Mouse (Mus musculus) midbrain, embryonic 10.5 days (tissue): ENCODE measurements around the gene Cnnm2. TPM values are rescaled to one million over a fixed set of nuclear protein-coding genes. Genes with fewer than 3 reads are reported as not detected.

Experiments
- DNase-seq: peaks from one replicate; pipeline ENCODE4 v3.0.0-alpha.2; 2017; ENCODE audit warnings: low spot score
- H3K27ac ChIP-seq: fragments of 300-500 bp; sonication (generic); replicated peaks from 2 replicates; pipeline ENCODE4 v1.5.1; 2016; ENCODE audit warnings: mild to moderate bottlenecking
- H3K27me3 ChIP-seq: fragments of 300-500 bp; sonication (generic); 2 replicates; pipeline ENCODE4 v1.6.1; 2016; ENCODE audit warnings: low read depth, mild to moderate bottlenecking; ENCODE audit not compliant: poor library complexity, severe bottlenecking
- H3K36me3 ChIP-seq: fragments of 300-500 bp; sonication (generic); 2 replicates; pipeline ENCODE4 v1.6.1; 2016; ENCODE audit warnings: mild to moderate bottlenecking, moderate library complexity
- H3K4me1 ChIP-seq: fragments of 300-500 bp; sonication (generic); 2 replicates; pipeline ENCODE4 v1.6.1; 2016
- H3K4me3 ChIP-seq: fragments of 300-500 bp; sonication (generic); 2 replicates; pipeline ENCODE4 v1.5.1; 2016; ENCODE audit warnings: mild to moderate bottlenecking, moderate library complexity
- H3K9me3 ChIP-seq: fragments of 300-500 bp; sonication (generic); replicated peaks from 2 replicates; pipeline ENCODE4 v1.6.1; 2016; ENCODE audit warnings: mild to moderate bottlenecking
- WGBS: fragments of 180-500 bp; shearing (Covaris S2); methylation state at CpG from one replicate; pipeline ENCODE4 v1.1.7; 2016; 5-methylcytosine and 5-hydroxymethylcytosine counted together
- polyA plus RNA-seq: library from polyadenylated mRNA; unstranded; fragments of >200 nt; fragmentation: Nextera tagmentation; extraction: Ambion mirVana; gene quantifications from 2 replicates; pipeline ENCODE4 v1.2.1, GENCODE M21; 2016

Cnnm2 gene
- polyA plus RNA-seq, 1 experiment from 2014 or later: 2.7 TPM

DNA sequence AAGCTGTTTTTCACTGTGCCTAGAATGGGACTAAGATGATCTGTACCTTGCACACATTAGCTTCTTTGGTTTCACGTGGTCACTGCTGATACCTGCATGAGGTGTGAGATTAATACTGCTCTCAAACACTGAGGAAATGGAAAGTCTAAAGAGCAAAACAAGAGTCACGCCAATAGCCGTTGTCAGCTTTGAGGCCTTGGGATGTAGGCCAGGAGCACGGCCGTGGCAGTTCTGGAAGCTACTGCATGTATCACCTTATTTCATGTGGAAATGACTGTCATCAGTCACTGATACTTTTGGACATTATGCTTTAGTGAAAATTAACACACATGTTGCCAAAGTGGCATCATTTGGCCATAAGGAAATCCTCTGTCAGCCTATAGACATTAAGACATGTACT lies 46.9 kb downstream of the Cnnm2 start:
- DNase-seq: no peak
- Histone ChIP-seq H3K4me1 (peaks cover 14% of the 10 kb centered on the region), H3K4me3 (no peak overlapping the region), H3K27ac (no peak overlapping the region), H3K9me3 (no peaks in the 10 kb centered on the region), H3K36me3 (no peaks in the 10 kb centered on the region), H3K27me3 (no peaks in the 10 kb centered on the region)
- WGBS: 93% methylated on average over 5 of the region's 5 CpGs

DNA sequence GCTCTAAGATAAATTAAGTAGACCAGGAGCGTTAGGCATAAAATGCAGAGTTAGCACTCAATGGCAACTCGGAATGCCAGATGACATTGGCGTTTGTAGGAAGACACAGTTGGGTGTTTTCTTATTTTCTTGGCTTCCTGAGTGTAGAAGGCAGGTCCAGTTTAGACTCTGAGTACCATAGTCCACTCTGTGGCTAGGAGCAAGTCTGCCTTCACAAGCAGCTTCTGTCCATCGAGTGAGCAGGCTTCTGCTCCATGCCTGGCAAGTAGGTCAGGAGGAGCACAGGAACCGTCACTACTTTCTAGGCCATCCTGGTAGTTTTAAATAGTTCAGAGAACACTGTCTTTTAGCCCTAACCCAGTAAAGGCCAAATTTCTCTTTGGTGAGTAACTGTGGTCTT lies 47.6 kb downstream of the Cnnm2 start:
- Histone ChIP-seq H3K27me3 (no peaks in the 10 kb centered on the region), H3K4me1 (peaks cover 11% of the 10 kb centered on the region), H3K27ac (no peak overlapping the region), H3K9me3 (no peaks in the 10 kb centered on the region), H3K36me3 (no peaks in the 10 kb centered on the region), H3K4me3 (no peak overlapping the region)
- 92% methylated on average over 5 of the region's 5 CpGs for WGBS
- DNase-seq: no peak

DNA sequence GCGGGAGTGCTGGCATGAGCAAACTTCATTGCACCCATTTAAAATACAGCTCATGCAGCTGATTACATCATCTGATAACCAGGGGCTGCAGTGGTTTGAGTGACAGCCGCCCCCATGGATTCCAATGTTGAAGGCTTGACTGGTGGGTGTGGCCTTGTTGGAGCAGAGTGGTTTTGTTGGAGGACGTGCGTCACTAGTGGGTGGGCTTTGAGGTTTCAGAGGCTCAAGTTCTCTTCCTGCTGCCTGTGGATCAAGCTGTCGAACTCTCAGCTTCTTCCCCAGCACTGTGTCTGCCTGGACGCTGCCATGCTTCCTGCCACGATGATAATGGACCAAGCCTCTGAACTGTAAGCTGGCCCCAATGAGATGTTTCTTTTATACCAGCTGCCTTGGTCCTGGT lies 57.9 kb downstream of the Cnnm2 start:
- no peaks in the 10 kb centered on the region for H3K9me3 ChIP-seq
- no peak for DNase-seq
- no peaks in the 10 kb centered on the region for H3K36me3 ChIP-seq
- no peak overlapping the region for H3K27ac ChIP-seq
- WGBS: 81% methylated on average over 7 of the region's 7 CpGs
- H3K4me3 ChIP-seq: no peak overlapping the region
- no peaks in the 10 kb centered on the region for H3K27me3 ChIP-seq
- peaks cover 19% of the 10 kb centered on the region; the same call in 1 of the 2 replicates for H3K4me1 ChIP-seq

DNA sequence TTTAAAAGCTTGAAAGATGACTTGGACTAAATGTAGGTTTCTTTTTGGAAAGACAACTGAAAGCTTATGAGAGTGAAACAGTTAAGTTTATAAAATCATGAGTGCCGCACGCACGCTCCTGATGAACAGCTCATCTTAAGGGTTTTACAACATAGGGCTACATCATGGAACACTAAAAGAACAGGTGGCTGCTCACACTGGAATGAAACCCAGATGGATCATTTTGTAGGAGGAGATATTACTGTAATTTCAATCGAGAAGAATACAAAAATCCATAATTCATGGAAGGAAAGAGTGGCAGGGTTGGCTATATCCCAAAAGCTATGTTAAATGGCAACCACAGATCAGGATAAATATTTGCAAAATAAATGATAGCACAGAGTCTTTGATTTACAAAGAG lies 61.1 kb downstream of the Cnnm2 start:
- H3K4me3 ChIP-seq: no peak overlapping the region
- no peak overlapping the region for H3K27ac ChIP-seq
- WGBS: 94% methylated on average over 4 of the region's 4 CpGs
- no peak for DNase-seq
- no peaks in the 10 kb centered on the region for H3K36me3 ChIP-seq
- H3K27me3 ChIP-seq: no peaks in the 10 kb centered on the region
- H3K9me3 ChIP-seq: no peaks in the 10 kb centered on the region
- H3K4me1 ChIP-seq: peaks cover 16% of the 10 kb centered on the region; the same call in 1 of the 2 replicates

DNA sequence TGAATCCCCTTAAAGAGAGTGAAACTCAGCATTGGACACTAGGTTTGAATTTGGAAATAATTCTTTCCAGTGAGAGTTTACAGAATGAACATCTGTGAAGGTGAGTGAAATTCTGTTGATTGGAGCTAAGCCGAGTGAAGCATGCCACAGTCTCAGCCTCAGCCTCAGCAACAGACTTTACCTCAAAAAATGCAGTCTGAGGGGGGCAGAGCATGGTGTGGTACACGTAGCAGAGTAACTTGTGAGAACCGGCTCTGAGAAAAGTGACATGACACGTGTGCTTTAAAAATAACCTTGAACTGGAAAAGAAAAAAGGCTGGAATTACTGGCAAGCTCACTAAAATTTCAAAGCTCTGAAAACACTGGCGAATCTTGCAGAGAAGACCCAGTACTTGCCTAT lies 62.4 kb downstream of the Cnnm2 start:
- no peak overlapping the region for H3K27ac ChIP-seq
- no peaks in the 10 kb centered on the region for H3K9me3 ChIP-seq
- H3K4me3 ChIP-seq: no peak overlapping the region
- DNase-seq: no peak
- no peaks in the 10 kb centered on the region for H3K36me3 ChIP-seq
- H3K4me1 ChIP-seq: peaks cover 5% of the 10 kb centered on the region; the same call in 1 of the 2 replicates
- WGBS: 87% methylated on average over 5 of the region's 5 CpGs
- no peaks in the 10 kb centered on the region for H3K27me3 ChIP-seq

DNA sequence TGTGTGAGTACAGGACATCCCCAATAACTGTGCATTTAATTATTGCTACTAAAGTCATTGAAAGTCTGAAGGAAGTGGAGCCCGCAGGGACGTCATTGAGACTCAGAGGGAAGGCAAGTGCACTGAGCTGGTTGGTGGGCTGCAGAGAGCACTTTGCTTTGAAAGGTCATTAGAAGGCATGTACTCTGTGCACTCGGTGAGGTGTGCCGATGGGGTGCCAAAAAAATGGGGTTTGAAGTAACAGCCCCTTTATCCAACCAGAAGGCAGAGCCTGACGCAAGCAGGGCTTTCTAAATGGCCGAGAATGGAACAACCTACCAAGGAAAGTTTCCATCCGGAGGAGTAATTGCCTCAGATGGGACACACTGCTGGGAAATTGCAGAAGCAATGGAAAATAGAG lies 63.5 kb downstream of the Cnnm2 start:
- no peak for DNase-seq
- H3K36me3 ChIP-seq: no peaks in the 10 kb centered on the region
- H3K27me3 ChIP-seq: no peaks in the 10 kb centered on the region
- H3K4me1 ChIP-seq: no peaks in the 10 kb centered on the region; the same call in 1 of the 2 replicates
- WGBS: 85% methylated on average over 7 of the region's 7 CpGs
- H3K27ac ChIP-seq: no peak overlapping the region
- no peak overlapping the region for H3K4me3 ChIP-seq
- H3K9me3 ChIP-seq: no peaks in the 10 kb centered on the region

DNA sequence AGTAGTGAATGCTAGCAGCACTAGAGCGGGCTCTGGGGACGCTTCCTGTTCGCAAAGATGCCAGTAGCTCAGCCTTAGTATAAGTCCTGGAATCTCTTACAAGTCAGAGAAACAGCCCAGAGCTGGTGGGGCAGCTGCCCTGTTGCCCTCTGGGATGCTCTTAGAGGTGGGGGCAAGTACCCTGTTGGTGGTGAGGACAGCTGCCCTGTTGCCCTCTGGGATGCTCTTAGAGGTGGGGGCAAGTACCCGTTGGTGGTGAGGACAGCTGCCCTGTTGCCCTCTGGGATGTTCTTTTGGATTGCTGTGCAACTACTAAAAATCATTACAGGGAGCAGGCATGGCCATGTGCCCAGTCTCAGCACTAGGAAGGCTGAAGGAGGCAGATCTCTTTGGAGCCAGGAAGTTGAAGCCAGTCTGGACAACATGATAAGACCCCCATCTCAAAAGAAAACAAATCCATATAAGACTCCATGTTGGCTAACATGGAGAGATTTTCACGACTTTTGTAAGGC lies 66.3 kb downstream of the Cnnm2 start:
- no peaks in the 10 kb centered on the region for H3K36me3 ChIP-seq
- 92% methylated on average over 5 of the region's 5 CpGs for WGBS
- H3K4me1 ChIP-seq: no peaks in the 10 kb centered on the region; the same call in 1 of the 2 replicates
- H3K27ac ChIP-seq: no peak overlapping the region
- no peak overlapping the region for H3K4me3 ChIP-seq
- H3K27me3 ChIP-seq: no peaks in the 10 kb centered on the region
- DNase-seq: no peak
- no peaks in the 10 kb centered on the region for H3K9me3 ChIP-seq

DNA sequence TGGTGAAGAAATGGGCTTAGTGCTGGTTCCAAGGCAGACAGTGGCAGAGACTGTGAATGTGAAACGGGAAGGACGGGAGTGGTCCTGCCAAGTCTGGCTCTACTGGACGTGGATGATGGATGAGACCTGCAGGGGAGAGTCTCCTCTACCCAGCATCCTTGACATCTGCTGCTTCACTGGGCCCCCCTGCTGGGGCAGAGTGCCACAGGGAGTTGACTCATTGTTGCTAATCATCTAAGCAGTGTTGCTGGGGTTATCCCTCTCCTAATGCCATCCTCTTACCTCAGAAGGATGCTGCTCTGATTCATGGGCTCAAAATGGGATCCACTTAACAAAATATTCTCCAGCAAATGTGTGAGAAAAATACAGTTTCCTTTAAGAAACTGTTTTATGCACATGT lies 67.6 kb downstream of the Cnnm2 start:
- Histone ChIP-seq H3K4me1 (no peaks in the 10 kb centered on the region; the same call in 1 of the 2 replicates), H3K9me3 (no peaks in the 10 kb centered on the region), H3K27ac (no peak overlapping the region), H3K27me3 (no peaks in the 10 kb centered on the region), H3K4me3 (no peak overlapping the region), H3K36me3 (no peaks in the 10 kb centered on the region)
- WGBS: 72% methylated on average over 3 of the region's 3 CpGs
- DNase-seq: no peak

DNA sequence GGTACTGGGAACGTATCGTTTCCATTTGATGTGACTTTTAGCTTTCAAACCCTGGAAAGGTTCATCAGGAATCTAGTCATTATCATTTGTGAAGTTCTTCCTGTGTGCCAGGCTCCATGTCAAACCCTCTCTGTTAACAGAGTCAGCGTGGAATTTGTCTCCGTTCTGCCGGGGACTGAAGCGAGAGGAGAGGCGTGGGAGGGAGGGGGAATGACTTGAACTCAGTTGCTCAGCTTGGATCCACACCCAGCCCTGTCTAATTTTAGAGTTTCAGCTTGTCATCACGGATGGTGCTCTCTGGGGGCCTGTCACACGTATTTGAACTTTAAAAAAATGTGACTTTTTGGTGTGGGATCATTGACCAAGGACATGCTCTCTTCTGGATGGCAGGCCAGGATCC lies 70.0 kb downstream of the Cnnm2 start:
- Histone ChIP-seq H3K27ac (no peak overlapping the region), H3K4me3 (no peak overlapping the region), H3K27me3 (no peaks in the 10 kb centered on the region), H3K4me1 (peaks cover 14% of the 10 kb centered on the region), H3K9me3 (no peaks in the 10 kb centered on the region), H3K36me3 (no peaks in the 10 kb centered on the region)
- 87% methylated on average over 9 of the region's 9 CpGs for WGBS
- no peak for DNase-seq

DNA sequence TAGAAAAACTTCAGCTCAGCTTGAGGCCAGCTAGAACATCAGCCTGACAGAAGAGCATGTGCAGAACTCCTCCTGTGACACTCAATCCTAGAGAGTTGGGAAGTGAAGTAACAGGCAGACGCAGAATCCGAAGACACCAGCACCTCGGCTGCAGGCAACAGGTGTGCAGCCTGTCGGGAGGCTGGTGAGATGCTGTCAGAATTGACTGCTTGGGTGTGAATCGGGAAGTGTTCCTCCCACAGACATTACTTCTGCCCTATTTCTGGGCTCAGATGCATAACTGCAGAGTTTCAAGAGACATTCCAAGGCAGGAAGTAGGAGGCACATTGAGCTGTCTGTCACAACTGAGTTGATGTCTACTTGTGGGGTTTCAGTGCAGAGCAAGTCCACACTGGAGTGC lies 72.9 kb downstream of the Cnnm2 start:
- Histone ChIP-seq H3K27ac (no peak overlapping the region), H3K27me3 (no peaks in the 10 kb centered on the region), H3K4me3 (no peak overlapping the region), H3K4me1 (peaks cover 18% of the 10 kb centered on the region), H3K9me3 (no peaks in the 10 kb centered on the region), H3K36me3 (no peaks in the 10 kb centered on the region)
- 88% methylated on average over 5 of the region's 5 CpGs for WGBS
- no peak for DNase-seq

DNA sequence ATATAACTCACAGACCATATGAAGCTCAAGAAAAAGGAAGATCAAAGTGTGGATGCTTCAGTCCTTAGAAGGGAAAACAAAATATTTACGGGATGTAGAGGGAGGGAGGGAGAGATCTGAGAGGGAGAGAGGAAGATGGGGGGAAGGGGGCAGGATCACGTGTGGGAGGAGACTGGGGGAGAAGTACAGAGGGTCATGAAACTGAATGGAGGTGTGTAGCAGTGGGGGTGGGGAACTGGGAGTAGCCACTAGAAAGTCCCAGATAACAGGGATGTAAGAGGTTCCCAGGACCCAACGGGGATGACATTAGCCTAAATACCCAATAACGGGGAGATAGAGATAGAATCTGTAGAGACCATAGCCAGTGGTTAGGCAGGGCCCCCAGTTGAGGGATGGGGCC lies 73.9 kb downstream of the Cnnm2 start:
- 82% methylated on average over 4 of the region's 4 CpGs for WGBS
- H3K36me3 ChIP-seq: no peaks in the 10 kb centered on the region
- no peak for DNase-seq
- peaks cover 24% of the 10 kb centered on the region for H3K4me1 ChIP-seq
- H3K9me3 ChIP-seq: no peaks in the 10 kb centered on the region
- H3K4me3 ChIP-seq: no peak overlapping the region
- no peak overlapping the region for H3K27ac ChIP-seq
- H3K27me3 ChIP-seq: no peaks in the 10 kb centered on the region

DNA sequence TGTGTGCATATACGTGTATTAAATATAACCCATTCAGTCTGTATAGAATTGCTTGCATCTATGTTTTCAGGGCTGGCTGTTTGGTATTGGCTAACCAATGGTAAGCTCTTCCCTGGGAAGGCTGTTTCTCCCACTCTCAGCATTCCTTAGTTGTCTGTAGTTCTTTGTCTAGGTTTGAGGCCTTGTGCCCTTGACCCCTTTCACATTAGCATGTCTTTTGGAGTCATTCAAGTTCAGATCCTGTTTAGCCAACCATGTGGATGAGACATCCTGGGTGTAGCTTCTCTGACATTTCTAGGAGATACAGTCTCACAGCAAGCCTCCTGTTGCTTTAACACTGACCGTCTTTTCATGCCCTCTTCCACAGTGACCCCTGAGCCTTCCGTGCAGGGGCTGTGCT lies 74.7 kb downstream of the Cnnm2 start:
- Histone ChIP-seq H3K9me3 (no peaks in the 10 kb centered on the region), H3K27ac (no peak overlapping the region), H3K4me3 (no peak overlapping the region), H3K27me3 (no peaks in the 10 kb centered on the region), H3K4me1 (peaks cover 24% of the 10 kb centered on the region), H3K36me3 (no peaks in the 10 kb centered on the region)
- no peak for DNase-seq
- 69% methylated on average over 3 of the region's 3 CpGs for WGBS

DNA sequence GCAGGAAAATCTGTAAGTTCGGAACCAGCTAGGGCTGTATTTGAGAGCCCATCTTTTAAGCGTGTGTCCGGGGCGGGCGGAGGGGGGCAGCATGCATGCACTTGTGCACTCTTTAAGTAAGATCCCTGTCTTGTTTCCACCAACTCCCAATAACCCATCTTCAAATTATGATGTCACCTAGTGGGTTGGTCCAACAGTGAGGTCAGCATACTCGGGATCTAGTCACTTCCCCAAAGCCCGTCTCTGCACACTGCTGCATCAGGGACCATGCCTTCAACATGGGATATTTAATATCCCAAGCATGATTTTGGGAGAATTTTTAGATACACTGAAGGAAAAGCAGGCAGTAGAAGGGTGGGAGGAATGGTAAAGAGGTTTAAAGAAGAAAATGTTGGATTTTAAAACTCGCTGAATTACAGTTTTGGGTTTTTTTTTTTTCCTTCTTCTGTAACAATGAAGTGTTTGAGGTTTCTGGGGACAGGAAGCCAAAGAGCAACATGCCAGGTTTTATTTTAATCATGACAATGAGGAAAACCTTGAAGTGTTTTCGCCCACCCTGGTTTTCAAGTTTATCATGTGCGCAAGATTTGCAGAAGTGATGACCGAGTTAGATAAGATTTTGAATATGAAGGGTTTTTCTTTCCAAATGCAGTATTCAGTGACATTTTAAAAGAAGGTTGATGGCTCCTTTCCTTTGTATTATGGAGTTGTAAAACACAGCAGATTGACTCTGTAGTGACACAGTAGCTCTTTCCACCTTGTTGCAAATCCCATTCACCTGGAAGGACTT lies 76.1 kb downstream of the Cnnm2 start:
- no peaks in the 10 kb centered on the region for H3K27me3 ChIP-seq
- H3K36me3 ChIP-seq: no peaks in the 10 kb centered on the region
- H3K9me3 ChIP-seq: no peaks in the 10 kb centered on the region
- no peak for DNase-seq
- H3K4me1 ChIP-seq: peaks cover 24% of the 10 kb centered on the region
- H3K27ac ChIP-seq: no peak overlapping the region
- H3K4me3 ChIP-seq: no peak overlapping the region
- WGBS: 93% methylated on average over 11 of the region's 11 CpGs
